Comparison of ENCODE assay signal across 11 mouse cellular contexts in genomic region chr12:100887801-100888258, GRCm38 (mm10). TPM values are rescaled to one million over a fixed set of nuclear protein-coding genes. Genes with fewer than 3 reads are reported as not detected.
DNase-seq lines count a peak whose midpoint lies in the region; ATAC-seq and TF ChIP-seq lines count a peak whose summit lies in the region.
"Had no signal": no experiment of that assay in that cellular context is flagged by ENCODE, and none has a peak within 500 bp of the region (broad histone marks: within the 10 kb centered on the region; RNA-seq: fewer than 3 reads in every experiment).

No protein-coding gene starts in this region.

- no peak overlapping the region; the same call in 1 of the 2 replicates for H3K9ac ChIP-seq in forebrain, embryonic 14.5 days (ENCODE audit: low read length)
- H3K9ac ChIP-seq: embryonic facial prominence, embryonic 12.5 days; liver, embryonic 15.5 days had no signal

- H3K36me3 ChIP-seq in forebrain, embryonic 14.5 days (ENCODE audit: control insufficient read depth, insufficient read depth, low read length), result no peaks in the 10 kb centered on the region
- H3K36me3 ChIP-seq in forebrain, embryonic 10.5 days (replicated peaks), result no peaks in the 10 kb centered on the region
- no peaks in the 10 kb centered on the region for H3K36me3 ChIP-seq in thymus, adult 2 months (ENCODE audit: control insufficient read depth, insufficient read depth, low read length)
- H3K36me3 ChIP-seq: embryonic facial prominence, embryonic 12.5 days; liver, embryonic 15.5 days had no signal

- ATAC-seq in forebrain, embryonic 14.5 days, result no peak

- H3K27ac ChIP-seq in forebrain, embryonic 14.5 days (ENCODE audit: low read depth, low read length), result no peak overlapping the region
- no peak overlapping the region for H3K27ac ChIP-seq in forebrain, embryonic 10.5 days
- peak overlapping the region; percentile 32; the same call in 1 of the 2 replicates for H3K27ac ChIP-seq in thymus, adult 2 months (ENCODE audit: control insufficient read depth, insufficient read depth, low read length)
- H3K27ac ChIP-seq: embryonic facial prominence, embryonic 12.5 days; liver, embryonic 15.5 days had no signal

- no peaks in the 10 kb centered on the region for H3K9me3 ChIP-seq in forebrain, embryonic 14.5 days (replicated peaks; ENCODE audit: control insufficient read depth, low read length)
- no peaks in the 10 kb centered on the region for H3K9me3 ChIP-seq in forebrain, embryonic 10.5 days
- H3K9me3 ChIP-seq: embryonic facial prominence, embryonic 12.5 days; liver, embryonic 15.5 days had no signal

- no peaks in the 10 kb centered on the region for H3K27me3 ChIP-seq in forebrain, embryonic 14.5 days (replicated peaks; ENCODE audit: control insufficient read depth, insufficient read depth, low read length)
- H3K27me3 ChIP-seq in forebrain, embryonic 10.5 days (ENCODE audit: poor library complexity, severe bottlenecking), result no peaks in the 10 kb centered on the region
- no peaks in the 10 kb centered on the region for H3K27me3 ChIP-seq in thymus, adult 2 months (ENCODE audit: control insufficient read depth, insufficient read depth, low read length)
- H3K27me3 ChIP-seq: CH12.LX; embryonic facial prominence, embryonic 12.5 days had no signal

- DNase-seq in forebrain, embryonic 14.5 days (ENCODE audit: low spot score), result peak; percentile 54
- no peak for DNase-seq in forebrain, embryonic 10.5 days (ENCODE audit: extremely low spot score, low spot score)
- peak; percentile 50 for DNase-seq in thymus, adult 2 months
- no peak for DNase-seq in thymus, adult 18-20 months
- DNase-seq in heart, postnatal 4 days, result peak; percentile 44
- DNase-seq in left cerebral cortex, postnatal 25 days (ENCODE audit: low spot score in 2 of 2), result peak; percentile 52 to 91
- DNase-seq in right cerebral cortex, postnatal 14 days, result peak; percentile 58
- no peak for DNase-seq in adrenal gland, adult 2 months

- no peaks in the 10 kb centered on the region for H3K4me1 ChIP-seq in forebrain, embryonic 14.5 days (ENCODE audit: control insufficient read depth, insufficient read depth, low read length)
- no peaks in the 10 kb centered on the region for H3K4me1 ChIP-seq in forebrain, embryonic 10.5 days
- peaks cover 27% of the 10 kb centered on the region for H3K4me1 ChIP-seq in thymus, adult 2 months (replicated peaks; ENCODE audit: control insufficient read depth, insufficient read depth, low read length)
- H3K4me1 ChIP-seq: embryonic facial prominence, embryonic 12.5 days; liver, embryonic 15.5 days had no signal

- no peak overlapping the region for H3K4me2 ChIP-seq in forebrain, embryonic 14.5 days (ENCODE audit: low read length)
- H3K4me2 ChIP-seq: embryonic facial prominence, embryonic 12.5 days; liver, embryonic 15.5 days had no signal

- no peak for TF ChIP-seq CTCF in thymus, adult 2 months (IDR thresholded peaks at IDR 0.05; ENCODE audit: borderline replicate concordance, control insufficient read depth, extremely low read depth, insufficient read depth, low read length, poor library complexity)

- H3K4me3 ChIP-seq in forebrain, embryonic 14.5 days (ENCODE audit: low read depth, low read length), result no peak overlapping the region
- no peak overlapping the region for H3K4me3 ChIP-seq in forebrain, embryonic 10.5 days
- no peak overlapping the region for H3K4me3 ChIP-seq in thymus, adult 2 months (ENCODE audit: control insufficient read depth, insufficient read depth, low read length)
- H3K4me3 ChIP-seq: embryonic facial prominence, embryonic 12.5 days; liver, embryonic 15.5 days had no signal

- no peak for TF ChIP-seq POLR2A in thymus, adult 2 months (IDR thresholded peaks at IDR 0.05; ENCODE audit: control insufficient read depth, extremely low read depth, insufficient read depth, low read length, poor library complexity)

- intact Hi-C loops in left cerebral cortex, postnatal 25 days (cut with DNase I), result no loop called here

- WGBS in forebrain, embryonic 14.5 days, result 46% methylated on average over 12 of the region's 12 CpGs
- WGBS in forebrain, embryonic 10.5 days, result 56% methylated on average over 12 of the region's 12 CpGs
- 4% methylated on average over 12 of the region's 12 CpGs for WGBS in thymus, adult 2 months

RNA-seq across cellular contexts. Expression of gene Gpr68, which starts 20.2 kb away (rescaled TPM):
- 0.55 and 0.84 TPM in 2 replicates for polyA plus RNA-seq in forebrain, embryonic 14.5 days (2014; fragmentation: Nextera tagmentation; extraction: Ambion mirVana)
- polyA plus RNA-seq in forebrain, embryonic 10.5 days (2016; fragmentation: Nextera tagmentation; extraction: Ambion mirVana), result 0.30 and 0.36 TPM in 2 replicates
- polyA plus RNA-seq in thymus, adult 2 months (2012; rRNA removed), result 21.8 and 25.2 TPM in 2 replicates
- total RNA-seq in heart, postnatal 4 days (2021), result 1 to 10 TPM; 2.4 to 2.8 TPM
- total RNA-seq in left cerebral cortex, postnatal 25 days (2021), result 10 to 100 TPM in 1 of 2 experiments, 1 to 10 TPM in 1; 8.3 to 11.6 TPM
- 1 to 10 TPM in 1 of 2 experiments, under 1 TPM in 1; 0.52 to 1.2 TPM for total RNA-seq in adrenal gland, adult 2 months (2021)
- polyA plus RNA-seq in adrenal gland, adult 2 months (2012; rRNA removed), result 1.4 and 2.1 TPM in 2 replicates

Comparison
In these comparisons a context has a peak if more than half of its experiments do, and no peak if none do; other contexts are left out.
1. DNase-seq: peak in forebrain, embryonic 14.5 days (single experiment), thymus, adult 2 months (single experiment), heart, postnatal 4 days (single experiment), left cerebral cortex, postnatal 25 days (2 of 2) and right cerebral cortex, postnatal 14 days (single experiment); none in forebrain, embryonic 10.5 days (single experiment), thymus, adult 18-20 months (0 of 2) and adrenal gland, adult 2 months (single experiment).